Mouse (Mus musculus): ENCODE measurements around the gene 1700088E04Rik.

The 1700088E04Rik gene

DNA sequence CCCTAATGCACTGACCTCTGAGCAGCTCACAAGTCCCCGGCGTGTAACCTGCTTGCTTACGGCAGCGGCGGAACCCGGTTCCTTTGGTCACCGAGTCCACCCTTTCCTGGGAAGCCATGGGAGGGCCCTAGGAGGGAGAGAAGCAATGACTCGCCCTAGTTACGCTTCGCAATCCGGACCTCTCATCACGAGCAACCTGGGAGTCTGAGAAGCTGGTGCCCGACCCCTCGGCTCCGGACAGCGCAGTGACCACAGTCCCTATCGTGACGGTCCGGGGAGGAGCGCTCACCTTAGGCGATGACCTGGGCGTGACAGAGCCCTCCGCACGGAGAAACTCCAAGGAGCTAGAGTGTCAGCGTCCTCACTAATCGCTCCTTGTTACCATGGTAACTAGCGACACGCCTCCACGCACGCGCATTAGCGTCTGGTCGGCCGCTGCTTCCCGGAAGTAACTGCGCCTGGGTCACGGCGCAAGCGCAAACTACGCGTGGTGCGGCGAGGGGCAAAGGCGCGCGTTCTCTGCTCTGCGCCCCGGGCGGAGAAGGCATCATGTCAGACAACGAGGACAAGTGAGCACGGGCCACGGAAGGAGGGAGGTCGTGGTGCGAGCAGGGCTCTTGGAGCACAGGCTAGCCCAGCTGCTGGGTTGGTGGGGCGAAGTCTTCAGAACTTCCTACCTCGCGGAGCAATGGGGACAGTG, at the start of gene 1700088E04Rik, which contains the start of gene Polr2f:
Gene 1700088E04Rik, minus strand, starts transcription at position 388 of the 700 bp plus-strand sequence.
Gene Polr2f, plus strand, starts transcription at position 144 of the 700 bp plus-strand sequence.
- CTCF ChIA-PET, result interaction anchor here (1.4 kb wide), 1 partner anchor 130 kb away, joined by 3 read pairs; no protein-coding TSS in a partner anchor

DNA sequence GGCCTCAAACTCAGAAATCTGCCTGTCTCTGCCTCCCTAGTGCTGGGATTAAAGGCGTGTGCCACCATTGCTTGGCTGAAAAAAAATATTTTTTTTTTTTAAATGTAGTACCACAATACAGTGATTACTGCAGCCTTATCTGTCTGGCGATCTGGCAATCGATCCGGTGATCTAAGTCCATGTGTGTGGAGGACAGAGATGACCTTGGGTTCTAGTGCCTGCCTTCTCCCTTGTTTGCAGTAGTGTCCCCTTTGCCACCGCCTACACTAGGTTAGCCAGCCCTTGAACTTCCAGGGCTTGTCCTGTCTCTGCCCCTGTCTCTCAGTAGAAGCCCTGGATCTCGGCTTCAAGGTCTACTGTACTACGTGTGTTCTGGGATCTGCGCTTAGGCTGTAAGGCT, 46.8 kb upstream of the 1700088E04Rik start:
- CTCF ChIA-PET, result no interaction called here

DNA sequence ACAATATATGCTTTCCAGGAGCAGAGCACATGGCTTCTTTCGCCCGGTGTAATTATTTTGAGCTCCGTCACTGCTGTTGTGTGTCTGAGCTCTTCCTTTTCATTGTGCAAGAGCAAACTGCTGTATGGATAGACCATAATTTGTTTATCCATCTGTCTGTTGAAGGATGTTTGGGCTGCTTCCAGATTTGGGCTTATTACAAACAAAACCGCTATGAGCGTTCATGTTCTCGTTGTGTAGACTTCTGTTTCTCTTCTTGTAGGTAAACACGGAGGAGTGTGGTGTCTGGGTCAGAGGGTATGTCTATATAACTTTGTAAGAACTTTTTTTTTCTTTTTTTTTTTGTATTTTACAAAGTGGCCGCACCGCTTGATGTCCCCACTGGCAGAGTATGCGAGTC, 44.2 kb upstream of the 1700088E04Rik start:
- CTCF ChIA-PET, result no interaction called here

DNA sequence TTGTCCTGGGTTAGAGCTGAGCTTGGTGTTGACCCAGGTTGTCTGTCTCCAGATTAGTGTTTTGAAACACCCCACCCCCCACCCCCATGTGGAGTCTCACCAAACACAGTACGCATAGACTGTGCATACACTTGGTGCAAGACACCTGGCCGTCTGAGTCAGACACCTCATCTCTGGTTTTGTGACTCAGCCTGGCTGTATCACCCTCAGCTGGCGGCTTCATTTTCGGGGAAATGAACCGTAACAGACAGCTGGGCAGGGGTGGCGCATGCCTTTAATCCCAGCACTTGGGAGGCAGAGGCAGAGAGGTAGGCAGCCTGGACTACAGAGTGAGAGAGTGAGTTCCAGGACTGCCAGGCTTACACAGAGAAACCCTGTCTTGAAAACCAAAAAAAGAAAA, 35.9 kb upstream of the 1700088E04Rik start:
- CTCF ChIA-PET, result interaction anchor here (0.5 kb wide), 1 partner anchor 22 kb away, joined by 3 read pairs; no protein-coding TSS in a partner anchor

DNA sequence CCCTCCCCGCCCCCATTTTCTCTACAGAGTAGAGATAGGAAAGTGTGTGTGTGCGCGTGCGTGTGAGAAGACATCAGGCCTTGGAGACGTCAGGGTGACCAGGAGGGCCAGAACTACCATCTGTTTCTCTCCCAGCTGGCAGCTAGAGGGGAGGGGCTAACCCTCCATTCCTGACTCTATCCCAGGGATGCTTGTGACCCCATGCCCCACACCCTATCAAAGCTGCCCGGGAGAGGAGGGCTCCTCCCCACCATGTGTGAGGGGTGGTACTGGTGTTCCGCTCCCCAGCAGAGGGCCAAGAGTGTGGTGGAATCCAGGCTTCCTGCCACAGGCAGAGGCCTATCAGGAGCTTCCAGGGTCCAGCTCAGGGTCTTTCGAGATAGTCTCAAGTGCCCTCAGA, 25.7 kb upstream of the 1700088E04Rik start:
- CTCF ChIA-PET, result no interaction called here

DNA sequence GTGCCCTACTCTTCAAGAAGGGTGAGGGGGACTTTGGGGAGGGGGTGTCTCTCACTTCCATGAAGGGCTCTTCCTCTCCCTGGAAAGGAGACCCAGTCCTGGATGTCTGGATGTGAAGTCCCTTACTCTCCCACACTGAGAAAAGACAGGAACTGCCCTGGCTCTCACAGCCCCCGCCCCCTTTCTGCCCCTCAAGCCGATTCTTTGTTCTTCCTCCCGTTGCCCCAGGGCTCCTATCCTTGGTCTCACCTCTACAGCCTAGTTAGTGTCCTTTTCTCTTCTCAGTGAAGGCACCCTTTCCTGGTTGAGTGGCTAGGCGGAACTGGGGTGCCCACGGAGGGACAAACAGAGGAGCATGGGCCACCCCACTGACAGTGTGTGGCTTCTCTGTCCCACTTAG, 24.1 kb upstream of the 1700088E04Rik start, which contains the start of gene Sox10:
Gene Sox10, minus strand, starts transcription at position 101 of the 400 bp plus-strand sequence.
- CTCF ChIA-PET, result no interaction called here

DNA sequence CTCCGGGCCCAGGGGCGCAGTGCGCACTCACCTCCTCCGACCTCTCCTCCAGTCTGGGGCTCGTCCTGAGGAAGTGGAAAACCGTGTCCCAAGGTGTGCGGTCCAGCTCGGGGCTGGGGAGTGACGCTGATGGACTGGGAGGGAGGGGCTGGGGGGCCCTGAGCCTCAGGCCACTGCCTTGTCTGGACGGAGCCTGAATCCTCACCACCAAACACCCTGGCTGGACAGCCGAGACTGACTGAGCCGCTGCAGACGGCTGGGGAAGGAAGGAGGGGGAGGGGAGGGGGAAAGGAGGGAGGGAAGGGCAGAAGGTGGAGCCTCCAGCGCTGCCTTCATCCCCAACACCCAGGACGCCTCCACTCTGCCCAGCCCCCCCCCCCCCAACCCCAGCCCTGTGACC, 23.2 kb upstream of the 1700088E04Rik start:
- CTCF ChIA-PET, result no interaction called here

DNA sequence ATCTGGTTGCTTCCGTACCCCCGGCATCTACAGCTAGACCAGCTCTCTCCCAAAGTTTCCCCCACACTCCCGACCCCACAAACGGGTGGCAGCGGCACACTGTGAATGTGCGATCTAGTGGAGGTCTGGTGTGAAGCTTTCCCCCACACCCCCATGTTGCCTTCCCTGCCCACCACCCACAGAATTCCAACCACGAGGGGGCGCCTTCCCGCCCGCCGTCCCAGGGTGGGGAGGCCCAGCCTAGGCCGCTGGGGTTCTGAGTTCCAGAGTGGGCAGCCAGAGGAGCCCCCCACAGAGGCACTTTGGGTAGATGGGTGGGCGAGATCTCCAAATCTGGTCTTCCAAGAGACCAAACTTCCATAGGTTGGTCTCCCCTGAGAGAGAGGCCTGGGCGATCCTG, 21.8 kb upstream of the 1700088E04Rik start:
- CTCF ChIA-PET, result no interaction called here

DNA sequence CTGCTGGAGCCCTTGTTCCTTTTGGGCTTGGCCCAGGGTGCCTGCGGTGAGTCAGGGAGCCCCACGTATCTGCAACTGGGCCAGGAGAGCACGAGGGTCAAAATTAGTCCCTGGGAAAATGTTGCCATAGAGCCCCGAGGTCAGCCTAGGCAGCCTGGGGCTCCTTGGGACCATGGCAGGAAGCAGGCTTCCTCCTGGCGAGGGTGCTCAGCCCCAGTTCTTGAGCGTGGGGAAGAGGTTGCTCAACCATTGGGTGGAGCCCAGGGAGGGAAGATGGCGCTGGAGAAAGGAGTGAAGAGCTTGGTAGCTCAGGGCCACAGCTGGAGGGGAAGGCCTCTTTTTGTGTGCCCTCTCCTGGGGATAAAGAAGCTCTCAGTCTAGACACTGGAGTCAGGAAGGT, 21.2 kb upstream of the 1700088E04Rik start:
- CTCF ChIA-PET, result no interaction called here

DNA sequence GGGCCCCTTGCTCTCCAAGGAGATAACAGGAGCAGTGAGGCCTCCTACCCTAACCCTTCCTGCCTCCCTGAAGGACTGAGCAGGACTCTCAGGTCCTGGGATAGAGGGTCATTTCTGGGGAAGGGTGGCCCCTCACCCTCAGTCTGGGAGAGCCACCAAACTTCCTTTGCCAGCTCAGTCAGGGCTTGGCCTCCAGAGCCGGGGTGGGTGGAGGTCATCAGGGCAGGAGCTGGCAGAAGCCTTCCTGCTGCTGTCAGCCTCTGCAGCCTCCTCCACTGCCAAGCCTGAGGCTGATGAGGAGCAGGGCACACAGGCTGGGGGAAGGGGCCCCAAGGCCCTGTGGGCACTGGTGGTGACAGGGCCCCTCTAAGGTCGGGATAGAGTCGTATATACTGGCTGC, 14.5 kb upstream of the 1700088E04Rik start:
- CTCF ChIA-PET, result no interaction called here

DNA sequence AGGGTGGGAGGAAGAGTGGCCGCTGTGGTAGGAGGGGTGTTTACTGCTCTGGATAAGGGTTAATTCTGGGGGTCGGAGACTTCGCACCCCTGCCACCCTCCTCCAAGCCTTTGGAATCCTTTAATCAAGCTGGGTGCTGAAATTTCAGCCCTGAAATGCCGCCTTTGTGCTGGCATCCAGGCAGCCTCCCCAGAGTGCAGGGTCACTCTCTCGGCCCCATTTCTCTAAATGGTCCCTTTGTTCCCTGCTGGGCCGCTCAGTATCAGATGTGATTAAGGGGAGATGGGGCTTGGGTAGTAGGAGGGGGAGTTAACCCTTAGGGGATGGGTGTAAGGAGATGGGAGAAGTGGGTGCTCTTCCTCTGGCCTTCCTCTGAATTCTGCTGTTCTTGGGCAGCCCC, 11.7 kb upstream of the 1700088E04Rik start:
- CTCF ChIA-PET, result interaction anchor here (0.7 to 1.1 kb wide), 2 partner anchors 19 to 25 kb away, joined by 3 to 5 read pairs; no protein-coding TSS in a partner anchor

DNA sequence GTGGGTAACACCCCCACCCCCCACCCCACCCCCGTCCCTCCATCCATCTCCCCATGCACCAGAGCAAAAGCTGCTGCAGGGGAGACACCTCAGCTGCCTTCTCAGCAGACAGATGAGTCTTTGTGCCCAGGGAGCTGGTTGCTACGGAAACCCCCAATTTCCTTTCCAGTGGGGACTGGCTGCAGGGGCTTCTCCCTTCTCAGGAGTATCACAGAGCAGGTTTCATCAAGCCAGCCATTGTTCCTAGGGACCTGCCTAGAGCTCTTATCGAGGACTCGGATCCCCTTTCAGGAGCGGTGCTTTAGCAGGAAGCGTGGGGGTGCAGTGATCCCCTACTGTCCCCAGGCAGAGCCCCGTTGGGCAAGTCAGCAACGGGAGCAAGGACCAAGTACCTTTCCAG, 10.8 kb upstream of the 1700088E04Rik start:
- CTCF ChIA-PET, result interaction anchor here (1.1 kb wide), 1 partner anchor 24 kb away, joined by 3 read pairs; no protein-coding TSS in a partner anchor

DNA sequence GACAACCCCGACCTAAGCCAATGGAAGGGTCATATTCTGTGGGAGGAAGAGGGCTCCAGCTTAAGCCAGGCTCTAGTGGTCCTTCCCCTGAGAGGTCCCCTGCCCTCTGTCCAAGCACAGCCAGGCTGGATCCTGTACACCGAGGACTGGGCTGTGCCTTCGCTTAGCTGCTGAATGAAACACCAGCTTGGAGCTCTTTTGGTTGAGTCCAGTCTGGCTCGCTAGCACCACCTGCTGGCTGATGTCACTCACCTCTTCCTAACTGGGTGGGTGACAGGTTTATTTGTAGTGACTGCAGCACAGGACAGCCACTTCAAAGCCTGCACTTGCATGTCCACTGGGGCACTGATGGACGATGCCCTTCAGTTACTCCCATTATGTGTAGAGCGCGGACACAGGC, 7.5 kb upstream of the 1700088E04Rik start:
- CTCF ChIA-PET, result interaction anchor here (0.6 to 1.0 kb wide), 2 partner anchors 11 to 63 kb away, joined by 3 read pairs; no protein-coding TSS in a partner anchor

DNA sequence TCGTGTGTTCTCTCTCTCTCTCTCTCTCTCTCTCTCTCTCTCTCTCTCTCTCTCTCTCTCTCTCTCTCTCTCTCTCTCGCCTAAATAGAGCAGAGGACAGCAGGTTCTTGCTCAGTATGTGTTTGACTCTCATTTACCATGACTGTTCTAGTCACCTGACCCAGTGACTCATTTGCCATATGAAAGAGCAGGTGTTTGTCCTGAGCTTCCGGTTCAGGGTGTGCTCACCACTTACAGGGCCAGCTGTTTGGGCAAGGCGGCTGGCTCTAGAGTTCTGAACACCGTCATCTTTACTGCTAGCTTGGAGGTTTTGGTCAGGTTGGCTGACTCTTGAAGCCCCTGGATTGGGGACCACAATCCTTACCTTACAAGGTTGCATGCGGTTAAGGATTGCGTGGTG, 4.5 kb upstream of the 1700088E04Rik start:
- CTCF ChIA-PET, result interaction anchor here (0.7 kb wide), 1 partner anchor 70 kb away, joined by 4 read pairs; no protein-coding TSS in a partner anchor

DNA sequence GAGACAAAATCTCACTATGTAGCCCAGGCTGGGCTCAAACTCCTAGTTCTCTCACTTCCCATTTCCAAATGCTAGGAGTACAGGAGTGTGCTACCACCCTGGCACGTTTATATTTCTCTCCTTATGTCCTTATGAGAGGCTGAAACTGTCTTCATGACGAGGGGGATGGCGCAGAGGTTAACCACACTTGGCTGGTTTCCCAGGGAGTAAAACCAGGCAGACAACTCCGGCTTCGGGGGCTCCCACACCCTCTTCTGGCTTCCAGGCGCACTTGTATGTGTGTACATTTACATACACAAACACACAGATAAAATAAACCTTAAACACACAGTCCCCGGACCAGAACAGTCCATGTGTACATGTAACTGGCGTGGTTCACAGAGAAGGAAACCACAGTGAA, 3.0 kb upstream of the 1700088E04Rik start:
- CTCF ChIA-PET, result no interaction called here

DNA sequence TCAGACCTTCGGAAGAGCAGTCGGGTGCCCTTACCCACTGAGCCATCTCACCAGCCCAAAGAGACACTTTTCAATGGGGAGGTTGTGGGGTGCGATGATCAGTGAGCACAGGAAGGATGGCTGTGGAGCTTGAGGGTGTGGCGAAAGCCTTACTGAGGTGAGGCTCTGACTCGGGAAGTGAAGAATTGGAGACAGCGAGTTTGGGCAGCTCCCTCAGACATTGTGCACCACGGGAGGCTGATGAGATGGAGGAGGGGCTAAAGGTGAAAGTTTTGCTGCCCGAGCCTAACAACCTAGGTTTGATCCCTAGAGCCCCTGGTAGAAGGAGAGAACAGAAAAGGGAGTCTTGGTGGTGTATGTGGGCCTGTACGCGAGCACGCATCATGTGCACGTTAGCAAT, 2.3 kb upstream of the 1700088E04Rik start:
- CTCF ChIA-PET, result no interaction called here

DNA sequence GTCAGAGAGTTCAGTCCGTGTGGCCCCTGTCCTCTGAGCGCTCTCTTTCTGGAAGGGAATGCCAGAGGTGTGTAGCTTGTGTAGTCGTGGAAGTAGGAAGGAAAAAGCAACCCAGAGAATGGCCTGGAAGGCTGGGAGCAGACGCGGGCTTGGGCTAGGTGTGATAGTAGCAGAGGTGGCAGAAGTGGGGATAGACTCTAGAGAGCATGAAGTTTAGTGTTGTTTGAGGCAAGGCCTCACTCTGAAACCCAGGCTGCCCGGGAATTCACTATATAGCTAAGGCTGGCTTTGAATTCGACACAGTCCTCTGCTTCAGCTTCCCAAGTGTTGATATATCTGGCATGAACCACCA, 489 bp upstream of the 1700088E04Rik start:
- CTCF ChIA-PET, result no interaction called here

DNA sequence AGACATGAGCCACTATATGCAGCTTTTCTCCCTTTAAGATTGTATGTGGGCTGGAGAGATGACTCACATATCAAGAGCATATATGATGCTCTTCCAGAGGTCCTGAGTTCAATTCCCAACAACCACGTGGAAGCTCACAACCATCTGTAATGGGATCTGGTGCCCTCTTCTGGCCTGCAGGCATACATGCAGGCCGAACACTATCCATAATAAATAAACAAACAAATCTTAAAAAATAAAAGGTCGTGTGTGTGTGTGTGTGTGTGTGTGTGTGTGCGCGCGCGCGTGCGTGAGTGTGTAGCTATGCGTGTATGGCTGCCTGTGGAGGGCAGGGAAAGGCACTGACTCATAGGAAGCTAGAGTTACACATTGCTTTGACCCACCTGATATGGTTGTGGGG, 1.4 kb downstream of the 1700088E04Rik start:
- CTCF ChIA-PET, result interaction anchor here (0.6 to 1.4 kb wide), 5 partner anchors 12 to 937 kb away, joined by 3 to 5 read pairs (median 4); no protein-coding TSS in a partner anchor

DNA sequence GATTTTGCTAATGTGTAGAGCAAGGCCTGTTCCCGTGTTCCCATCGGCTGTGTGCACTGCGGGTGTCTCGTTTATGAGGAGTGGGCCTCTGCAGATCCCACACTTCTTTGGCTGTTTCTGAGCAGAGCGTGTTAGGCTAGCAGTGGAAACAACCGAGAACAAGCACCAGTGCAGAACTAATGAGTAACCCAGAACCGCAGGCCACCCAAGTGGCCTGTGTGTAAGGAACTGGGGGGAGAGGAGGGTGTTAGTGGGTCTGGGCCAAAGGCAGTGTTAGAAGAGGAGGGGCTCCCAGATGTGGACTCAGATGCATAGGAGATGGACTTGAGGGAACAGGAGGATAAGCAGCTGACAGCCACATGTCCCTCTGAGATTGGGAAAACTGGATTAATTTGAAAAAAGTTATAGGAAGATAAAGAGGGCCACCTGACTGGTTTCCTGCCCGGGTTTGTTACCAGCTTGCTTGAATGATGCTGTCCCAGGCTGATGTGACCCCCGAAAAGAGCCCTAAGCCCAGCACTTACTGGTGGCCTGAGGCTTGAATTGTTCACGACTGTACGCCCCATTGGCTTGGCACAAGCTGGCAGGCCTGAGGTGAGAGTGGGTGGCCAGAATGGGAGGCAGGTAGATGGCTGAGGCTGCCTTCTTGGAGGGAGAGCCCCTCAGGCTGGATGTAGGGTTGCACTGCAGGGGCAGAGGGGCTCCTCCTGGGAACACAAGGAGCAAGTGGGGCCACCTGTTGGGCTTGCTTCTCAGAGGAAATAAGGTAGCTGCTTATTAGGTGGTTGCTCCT, 5.1 kb downstream of the 1700088E04Rik start:
- CTCF ChIA-PET, result interaction anchor here (0.6 kb wide), 1 partner anchor 684 kb away, joined by 3 read pairs; no protein-coding TSS in a partner anchor

DNA sequence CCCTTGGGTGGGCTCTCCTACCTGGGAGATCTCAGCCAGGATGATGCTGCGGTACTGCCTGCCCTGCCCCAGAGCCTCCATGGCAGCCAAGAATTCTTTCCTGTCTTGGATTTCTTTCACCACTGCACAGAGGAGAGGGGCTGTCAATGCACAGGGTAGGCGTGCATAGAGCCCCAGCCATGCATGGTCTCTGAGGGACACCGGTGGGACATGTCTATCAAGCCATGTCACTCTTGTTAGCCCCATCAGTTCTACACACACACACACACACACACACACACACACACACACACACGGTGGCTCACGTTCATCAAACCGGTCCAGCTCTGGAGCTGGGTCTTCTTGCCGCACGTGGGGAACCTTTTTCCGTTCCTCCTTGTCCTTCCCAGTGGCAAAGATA, 5.7 kb downstream of the 1700088E04Rik start:
- CTCF ChIA-PET, result no interaction called here

DNA sequence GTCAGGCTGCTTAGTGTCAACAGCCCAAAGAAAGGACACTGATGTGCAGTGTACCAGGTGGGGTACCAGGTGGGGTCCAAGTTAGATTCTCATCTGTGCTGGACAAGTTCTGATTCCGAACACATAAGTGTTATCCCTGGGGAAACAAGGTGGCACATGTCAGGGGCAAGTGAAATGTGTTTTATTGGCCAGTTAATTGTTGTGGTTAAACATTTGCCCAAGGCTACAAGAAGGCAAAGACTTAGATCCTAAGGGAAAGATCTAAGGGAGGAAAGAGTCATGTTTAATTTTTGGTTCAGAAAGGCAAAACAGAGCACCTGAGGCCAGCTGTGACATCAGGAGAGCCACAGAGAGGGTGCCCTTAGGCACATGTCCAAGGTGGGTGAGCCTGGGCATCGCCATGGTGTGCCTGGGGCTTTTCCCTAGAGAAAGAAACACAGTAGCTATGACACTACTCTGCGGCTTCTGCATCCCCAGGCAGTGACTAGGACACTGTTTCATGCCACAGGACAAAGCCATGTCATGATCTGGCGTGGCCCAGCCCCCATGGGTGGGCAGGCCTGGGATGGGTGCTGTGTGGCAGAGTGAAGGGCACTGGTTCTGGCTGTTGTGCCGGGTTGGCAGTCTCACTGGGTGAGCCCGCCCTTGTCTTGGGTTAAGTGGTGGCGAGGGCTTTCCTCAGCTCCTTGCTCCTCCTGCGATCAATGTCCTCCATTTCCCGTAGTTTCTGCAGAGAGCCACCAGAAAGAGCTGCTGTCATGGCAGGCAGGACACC, 6.4 kb downstream of the 1700088E04Rik start:
- CTCF ChIA-PET, result no interaction called here

DNA sequence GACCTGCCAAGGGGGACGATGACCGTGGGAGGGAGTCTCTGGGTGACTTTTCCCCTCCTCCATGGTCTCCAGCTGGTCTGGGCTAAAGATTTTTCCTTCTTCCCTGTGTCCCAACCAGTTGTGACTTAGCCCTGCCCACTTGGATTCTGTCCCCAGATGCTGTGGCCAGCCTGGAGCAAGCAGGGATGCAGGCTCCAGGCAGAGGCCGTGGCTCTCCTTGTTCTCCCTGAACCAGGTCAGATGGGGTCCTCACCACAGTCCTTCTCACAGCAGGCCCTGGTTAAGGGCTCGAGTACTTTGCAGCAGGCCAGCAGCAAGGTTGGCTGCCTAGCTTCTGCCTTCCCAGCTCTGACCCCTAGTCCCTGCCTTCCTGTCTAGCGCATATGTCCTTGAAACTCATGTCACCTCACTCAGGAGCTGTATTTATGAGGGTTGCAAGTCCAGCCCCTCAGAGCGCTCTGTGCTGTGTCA, 7.8 kb downstream of the 1700088E04Rik start:
- CTCF ChIA-PET, result interaction anchor here (0.6 kb wide), 1 partner anchor 19 kb away, joined by 5 read pairs; no protein-coding TSS in a partner anchor

All from spleen, embryonic (tissue).